ENCODE assay signal across 8 mouse cellular contexts in the genomic region with DNA sequence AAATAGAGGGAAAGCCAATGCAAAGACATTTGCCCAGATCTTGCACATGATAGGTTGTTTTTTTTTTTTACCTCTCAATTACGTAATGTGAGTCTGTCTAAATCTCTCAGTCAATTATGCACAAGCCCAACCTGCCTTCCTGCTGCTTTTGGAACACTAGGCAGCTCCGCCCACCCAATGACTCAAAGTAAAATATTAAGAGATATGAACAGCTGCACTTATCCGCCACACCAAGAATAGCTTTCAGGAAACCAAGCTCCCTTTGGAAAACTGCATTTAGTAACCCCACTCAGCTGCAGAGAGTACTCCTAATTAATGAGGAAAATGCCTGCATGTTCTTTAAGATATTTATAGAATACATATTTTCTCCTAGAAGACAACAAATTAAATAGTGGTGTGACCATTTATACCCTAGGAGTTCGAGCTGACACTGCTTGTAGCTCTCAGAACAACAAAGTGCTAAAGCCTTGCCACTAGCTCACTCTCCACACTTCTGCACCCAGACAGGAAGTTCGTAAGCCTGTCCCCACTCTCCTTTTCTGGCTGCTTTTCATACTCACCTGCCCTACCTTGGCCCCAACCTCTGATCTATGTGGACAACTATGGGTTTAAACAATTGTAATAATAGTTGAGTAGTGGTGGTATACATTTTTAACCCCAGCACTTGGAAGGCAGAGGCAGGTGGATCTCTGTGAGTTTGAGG. TPM values are rescaled to one million over a fixed set of nuclear protein-coding genes. Genes with fewer than 3 reads are reported as not detected.
DNase-seq lines count a peak whose midpoint lies in the region; ATAC-seq and TF ChIP-seq lines count a peak whose summit lies in the region.

No protein-coding gene starts in this region.

- H3K36me3 ChIP-seq in lung, embryonic 15.5 days = no peaks in the 10 kb centered on the region
- H3K36me3 ChIP-seq in heart, adult 2 months (ENCODE audit: control insufficient read depth, insufficient read depth, low read length) = no peaks in the 10 kb centered on the region; the same call in none of the 2 replicates
- no peaks in the 10 kb centered on the region for H3K36me3 ChIP-seq in hindbrain, embryonic 11.5 days (ENCODE audit: control insufficient read depth, insufficient read depth, low read length)

- no peak for ATAC-seq in lung, embryonic 15.5 days (ENCODE audit: borderline replicate concordance, extremely low read depth, low FRiP score, low TSS enrichment)
- ATAC-seq in hindbrain, embryonic 11.5 days (ENCODE audit: low FRiP score) = no peak

- H3K4me3 ChIP-seq in lung, embryonic 15.5 days = no peak overlapping the region
- H3K4me3 ChIP-seq in lung, adult 2 months (replicated peaks; ENCODE audit: extremely low read depth, low read depth, low read length) = no peak overlapping the region
- peak overlapping the region; percentile 17; the same call in 1 of the 2 replicates for H3K4me3 ChIP-seq in heart, adult 2 months
- H3K4me3 ChIP-seq in hindbrain, embryonic 11.5 days (ENCODE audit: low read depth, low read length) = no peak overlapping the region

- no peak for DNase-seq in lung, adult 2 months
- peak in 1 of 2 experiments; percentile 76 for DNase-seq in heart, adult 2 months
- DNase-seq in layer of hippocampus, adult 8-10 months (ENCODE audit: low spot score in 2 of 2) = peak; percentile 42 to 52
- DNase-seq in skeletal muscle tissue, adult 2 months (ENCODE audit: low read depth, low spot score) = peak; percentile 73
- no peak for DNase-seq in spleen, postnatal 14 days (ENCODE audit: low spot score in 2 of 2)
- no peak for DNase-seq in ovary, postnatal 14 days (ENCODE audit: low spot score)
- DNase-seq in hindbrain, embryonic 11.5 days (ENCODE audit: low spot score) = no peak

- peaks cover 58% of the 10 kb centered on the region for H3K4me1 ChIP-seq in lung, embryonic 15.5 days
- H3K4me1 ChIP-seq in lung, adult 2 months (ENCODE audit: control insufficient read depth, insufficient read depth, low read length) = peaks cover 9% of the 10 kb centered on the region
- peaks cover 32% of the 10 kb centered on the region for H3K4me1 ChIP-seq in heart, adult 2 months (ENCODE audit: control insufficient read depth, insufficient read depth, low read length)
- H3K4me1 ChIP-seq in hindbrain, embryonic 11.5 days (replicated peaks; ENCODE audit: control insufficient read depth, insufficient read depth, low read length) = no peaks in the 10 kb centered on the region

- no peaks in the 10 kb centered on the region for H3K9me3 ChIP-seq in lung, embryonic 15.5 days
- H3K9me3 ChIP-seq in hindbrain, embryonic 11.5 days (ENCODE audit: control insufficient read depth, low read length) = no peaks in the 10 kb centered on the region

- TF ChIP-seq POLR2A in lung, adult 2 months (IDR thresholded peaks at IDR 0.05; ENCODE audit: borderline replicate concordance, extremely low read depth, low read depth, low read length) = no peak
- 0 out of 2 replicates have a peak, but pooled peaks have one; percentile 21 for TF ChIP-seq POLR2A in heart, adult 2 months (IDR thresholded peaks at IDR 0.05; ENCODE audit: insufficient read depth, low read depth, low read length)

- TF ChIP-seq EP300 in heart, adult 2 months (IDR thresholded peaks at IDR 0.05; ENCODE audit: insufficient read depth, low read depth, low read length) = no peak

- H3K27ac ChIP-seq in lung, embryonic 15.5 days = peak overlapping the region; percentile 38
- H3K27ac ChIP-seq in heart, adult 2 months = peak overlapping the region; percentile 90
- H3K27ac ChIP-seq in hindbrain, embryonic 11.5 days (ENCODE audit: low read depth, low read length) = no peak overlapping the region

- 0 out of 2 replicates have a peak, but pooled peaks cover 4% of the 10 kb centered on the region for H3K79me2 ChIP-seq in heart, adult 2 months (replicated peaks; ENCODE audit: control insufficient read depth, insufficient read depth, low read length)

- WGBS in lung, embryonic 15.5 days = 50% methylated on average over 5 of the region's 5 CpGs
- WGBS in lung, adult 2 months = 33% methylated on average over 5 of the region's 5 CpGs
- WGBS in heart, adult 2 months = 9% methylated on average over 5 of the region's 5 CpGs
- 89% methylated on average over 5 of the region's 5 CpGs for WGBS in hindbrain, embryonic 11.5 days

- intact Hi-C loops in heart, adult 2 months (cut with DNase I) = loop anchor here (2.0 kb wide), 1 partner anchor 24 kb away; a partner anchor contains a TSS

- no peak overlapping the region for H3K9ac ChIP-seq in lung, embryonic 15.5 days
- no peak overlapping the region for H3K9ac ChIP-seq in heart, adult 2 months (ENCODE audit: low read depth, low read length)
- no peak overlapping the region for H3K9ac ChIP-seq in hindbrain, embryonic 11.5 days (ENCODE audit: low read depth, low read length)

- TF ChIP-seq CTCF in lung, adult 2 months (IDR thresholded peaks at IDR 0.05; ENCODE audit: insufficient read depth, low read length) = no peak
- TF ChIP-seq CTCF in heart, adult 2 months (IDR thresholded peaks at IDR 0.05) = no peak

- H3K4me2 ChIP-seq in lung, embryonic 15.5 days = no peak overlapping the region
- H3K4me2 ChIP-seq in hindbrain, embryonic 11.5 days (replicated peaks; ENCODE audit: low read depth, low read length) = no peak overlapping the region

- H3K27me3 ChIP-seq in lung, embryonic 15.5 days = no peaks in the 10 kb centered on the region
- no peaks in the 10 kb centered on the region for H3K27me3 ChIP-seq in heart, adult 2 months (ENCODE audit: control insufficient read depth, insufficient read depth, low read length)
- no peaks in the 10 kb centered on the region for H3K27me3 ChIP-seq in hindbrain, embryonic 11.5 days (ENCODE audit: control insufficient read depth, insufficient read depth, low read length)

RNA-seq across cellular contexts. Expression of a gene that starts 25.2 kb away (rescaled TPM):
- polyA plus RNA-seq in lung, embryonic 15.5 days (2015; fragmentation: Nextera tagmentation; extraction: Ambion mirVana) = 23.0 and 23.8 TPM in 2 replicates
- 9.8 and 11.2 TPM in 2 replicates for polyA plus RNA-seq in lung, adult 2 months (2012; rRNA removed)
- 10 to 100 TPM; 51.4 to 58.2 TPM for total RNA-seq in heart, adult 2 months (2021)
- polyA plus RNA-seq in heart, adult 2 months (2012; rRNA removed) = 22.5 and 29.9 TPM in 2 replicates
- total RNA-seq in layer of hippocampus, adult 8-10 months (2022) = 10 to 100 TPM in 3 of 4 experiments, 1 to 10 TPM in 1; 9.6 to 10.8 (median 10.2) TPM
- polyA plus RNA-seq in hindbrain, embryonic 11.5 days (2014; fragmentation: Nextera tagmentation; extraction: Ambion mirVana) = 13.6 and 15.4 TPM in 2 replicates

RNA-seq across cellular contexts. Expression of a gene that starts 56.7 kb away (rescaled TPM):
- 18.0 and 19.5 TPM in 2 replicates for polyA plus RNA-seq in lung, embryonic 15.5 days (2015; fragmentation: Nextera tagmentation; extraction: Ambion mirVana)
- 7.2 and 7.7 TPM in 2 replicates for polyA plus RNA-seq in lung, adult 2 months (2012; rRNA removed)
- total RNA-seq in heart, adult 2 months (2021) = 10 to 100 TPM; 10.2 to 13.1 TPM
- polyA plus RNA-seq in heart, adult 2 months (2012; rRNA removed) = 5.2 and 8.4 TPM in 2 replicates
- total RNA-seq in layer of hippocampus, adult 8-10 months (2022) = 10 to 100 TPM; 19.8 to 21.5 (median 20.9) TPM
- 22.7 and 24.3 TPM in 2 replicates for polyA plus RNA-seq in hindbrain, embryonic 11.5 days (2014; fragmentation: Nextera tagmentation; extraction: Ambion mirVana)

Comparison
In these comparisons a context has a peak if more than half of its experiments do, and no peak if none do; other contexts are left out.
1. DNase-seq: peak in layer of hippocampus, adult 8-10 months (2 of 2) and skeletal muscle tissue, adult 2 months (single experiment); none in lung, adult 2 months (single experiment), spleen, postnatal 14 days (0 of 2), ovary, postnatal 14 days (single experiment) and hindbrain, embryonic 11.5 days (single experiment).